ENCODE assay signal across 12 mouse cellular contexts in genomic region chr17:14221893-14222615, GRCm38 (mm10). TPM values are rescaled to one million over a fixed set of nuclear protein-coding genes. Genes with fewer than 3 reads are reported as not detected.
A peak's percentile ranks its signal among the peaks of the same experiment; 100 is the strongest.
DNase-seq lines count a peak whose midpoint lies in the region; ATAC-seq and TF ChIP-seq lines count a peak whose summit lies in the region.
"Had no signal": no experiment of that assay in that cellular context is flagged by ENCODE, and none has a peak within 500 bp of the region (broad histone marks: within the 10 kb centered on the region; RNA-seq: fewer than 3 reads in every experiment).

No protein-coding gene starts in this region.

- peak; percentile 47; the same call in 1 of the 2 replicates for TF ChIP-seq CTCF in brain, embryonic 14.5 days (IDR thresholded peaks at IDR 0.05; ENCODE audit: borderline replicate concordance, extremely low read depth, insufficient read depth, insufficient read length)
- peak; percentile 62 for TF ChIP-seq CTCF in midbrain, postnatal 0 days (IDR thresholded peaks at IDR 0.05)

- no peak overlapping the region for H3K4me3 ChIP-seq in hindbrain, embryonic 11.5 days (ENCODE audit: low read depth, low read length)
- no peak overlapping the region for H3K4me3 ChIP-seq in hindbrain, embryonic 16.5 days (ENCODE audit: low read length)
- H3K4me3 ChIP-seq in midbrain, postnatal 0 days (ENCODE audit: low read depth, low read length): no peak overlapping the region
- H3K4me3 ChIP-seq: heart, embryonic 13.5 days; limb, embryonic 15.5 days; midbrain, embryonic 12.5 days had no signal

- TF ChIP-seq POLR2A in brain, embryonic 14.5 days (IDR thresholded peaks at IDR 0.05; ENCODE audit: borderline replicate concordance, extremely low read depth, insufficient read depth, insufficient read length, poor library complexity, severe bottlenecking): no peak

- peak; percentile 49; the same call in 1 of the 2 replicates for ATAC-seq in hindbrain, embryonic 11.5 days (ENCODE audit: low FRiP score)
- ATAC-seq in hindbrain, embryonic 16.5 days: no peak
- ATAC-seq in midbrain, postnatal 0 days (ENCODE audit: low FRiP score): peak; percentile 60; the same call in 1 of the 2 replicates

- no peak overlapping the region for H3K4me2 ChIP-seq in hindbrain, embryonic 11.5 days (replicated peaks; ENCODE audit: low read depth, low read length)
- H3K4me2 ChIP-seq in hindbrain, embryonic 16.5 days (ENCODE audit: low read length): no peak overlapping the region
- no peak overlapping the region for H3K4me2 ChIP-seq in midbrain, postnatal 0 days (ENCODE audit: low read depth, low read length, poor library complexity, severe bottlenecking)
- H3K4me2 ChIP-seq: heart, embryonic 13.5 days; limb, embryonic 15.5 days; midbrain, embryonic 12.5 days had no signal

- no peaks in the 10 kb centered on the region for H3K27me3 ChIP-seq in hindbrain, embryonic 11.5 days (ENCODE audit: control insufficient read depth, insufficient read depth, low read length)
- no peaks in the 10 kb centered on the region for H3K27me3 ChIP-seq in hindbrain, embryonic 16.5 days (replicated peaks; ENCODE audit: control insufficient read depth, insufficient read depth, low read length)
- H3K27me3 ChIP-seq in midbrain, postnatal 0 days (ENCODE audit: insufficient read depth, low read length): no peaks in the 10 kb centered on the region
- H3K27me3 ChIP-seq: limb, embryonic 15.5 days had no signal

- H3K36me3 ChIP-seq in hindbrain, embryonic 11.5 days (ENCODE audit: control insufficient read depth, insufficient read depth, low read length): no peaks in the 10 kb centered on the region
- H3K36me3 ChIP-seq in hindbrain, embryonic 16.5 days (ENCODE audit: control insufficient read depth, insufficient read depth, low read length): no peaks in the 10 kb centered on the region
- no peaks in the 10 kb centered on the region for H3K36me3 ChIP-seq in midbrain, postnatal 0 days (ENCODE audit: insufficient read depth, low read length)
- H3K36me3 ChIP-seq: heart, embryonic 13.5 days; limb, embryonic 15.5 days; midbrain, embryonic 12.5 days had no signal

- H3K27ac ChIP-seq in hindbrain, embryonic 11.5 days (ENCODE audit: low read depth, low read length): no peak overlapping the region
- no peak overlapping the region for H3K27ac ChIP-seq in hindbrain, embryonic 16.5 days (ENCODE audit: low read depth, low read length)
- no peak overlapping the region for H3K27ac ChIP-seq in midbrain, postnatal 0 days (ENCODE audit: low read depth, low read length)
- H3K27ac ChIP-seq: heart, embryonic 13.5 days; limb, embryonic 15.5 days; midbrain, embryonic 12.5 days had no signal

- H3K4me1 ChIP-seq in hindbrain, embryonic 11.5 days (replicated peaks; ENCODE audit: control insufficient read depth, insufficient read depth, low read length): no peaks in the 10 kb centered on the region
- H3K4me1 ChIP-seq in hindbrain, embryonic 16.5 days (ENCODE audit: control insufficient read depth, insufficient read depth, low read depth, low read length): no peaks in the 10 kb centered on the region
- no peaks in the 10 kb centered on the region for H3K4me1 ChIP-seq in midbrain, postnatal 0 days (ENCODE audit: insufficient read depth, low read length)
- H3K4me1 ChIP-seq: heart, embryonic 13.5 days; limb, embryonic 15.5 days; midbrain, embryonic 12.5 days had no signal

- no peaks in the 10 kb centered on the region for H3K9me3 ChIP-seq in hindbrain, embryonic 11.5 days (ENCODE audit: control insufficient read depth, low read length)
- H3K9me3 ChIP-seq in hindbrain, embryonic 16.5 days (ENCODE audit: control insufficient read depth, low read length): no peaks in the 10 kb centered on the region
- H3K9me3 ChIP-seq in midbrain, postnatal 0 days (ENCODE audit: low read length): no peaks in the 10 kb centered on the region
- H3K9me3 ChIP-seq: heart, embryonic 13.5 days; limb, embryonic 15.5 days; midbrain, embryonic 12.5 days had no signal

- WGBS in hindbrain, embryonic 11.5 days: 29% methylated on average over 11 of the region's 11 CpGs
- WGBS in hindbrain, embryonic 16.5 days: 36% methylated on average over 11 of the region's 11 CpGs
- 23% methylated on average over 11 of the region's 11 CpGs for WGBS in midbrain, postnatal 0 days

- no peak for DNase-seq in hindbrain, embryonic 11.5 days (ENCODE audit: low spot score)
- peak; percentile 27 for DNase-seq in ovary, postnatal 36 days (ENCODE audit: low spot score)
- DNase-seq in ovary, postnatal 14 days (ENCODE audit: low spot score): no peak
- DNase-seq in brain, embryonic 14.5 days (ENCODE audit: low read depth): no peak
- DNase-seq in midbrain, postnatal 0 days (ENCODE audit: low spot score): no peak
- no peak for DNase-seq in right cerebral cortex, postnatal 25 days
- no peak for DNase-seq in spleen, adult 18-20 months

- H3K9ac ChIP-seq in hindbrain, embryonic 11.5 days (ENCODE audit: low read depth, low read length): no peak overlapping the region
- no peak overlapping the region for H3K9ac ChIP-seq in hindbrain, embryonic 16.5 days (ENCODE audit: low read depth, low read length)
- no peak overlapping the region for H3K9ac ChIP-seq in midbrain, postnatal 0 days (replicated peaks; ENCODE audit: low read length, poor library complexity, severe bottlenecking)
- H3K9ac ChIP-seq: heart, embryonic 13.5 days; limb, embryonic 15.5 days; midbrain, embryonic 12.5 days had no signal

RNA-seq across cellular contexts. Expression of gene Dact2, which starts 17.9 kb away (rescaled TPM):
- polyA plus RNA-seq in hindbrain, embryonic 11.5 days (2014; fragmentation: Nextera tagmentation; extraction: Ambion mirVana): 0.25 and 0.86 TPM in 2 replicates
- polyA plus RNA-seq in hindbrain, embryonic 16.5 days (2015; fragmentation: Nextera tagmentation; extraction: Ambion mirVana): 3.1 and 3.7 TPM in 2 replicates
- 2.1 and 2.5 TPM in 2 replicates for polyA plus RNA-seq in brain, embryonic 14.5 days (2012; rRNA removed)
- 19.4 and 19.9 TPM in 2 replicates for total RNA-seq in midbrain, postnatal 0 days (2014; rRNA removed)
- 2.8 TPM in 2 replicates for polyA plus RNA-seq in midbrain, postnatal 0 days (2015; fragmentation: Nextera tagmentation; extraction: Ambion mirVana)
- total RNA-seq: MEL had no signal

RNA-seq across cellular contexts. Expression of gene Smoc2, which starts 57.3 kb away (rescaled TPM):
- polyA plus RNA-seq in hindbrain, embryonic 11.5 days (2014; fragmentation: Nextera tagmentation; extraction: Ambion mirVana): 14.5 and 19.4 TPM in 2 replicates
- 6.8 and 7.8 TPM in 2 replicates for polyA plus RNA-seq in hindbrain, embryonic 16.5 days (2015; fragmentation: Nextera tagmentation; extraction: Ambion mirVana)
- polyA plus RNA-seq in brain, embryonic 14.5 days (2012; rRNA removed): 5.8 and 9.8 TPM in 2 replicates
- 4.5 and 5.3 TPM in 2 replicates for total RNA-seq in midbrain, postnatal 0 days (2014; rRNA removed)
- polyA plus RNA-seq in midbrain, postnatal 0 days (2015; fragmentation: Nextera tagmentation; extraction: Ambion mirVana): 5.2 TPM in 2 replicates
- total RNA-seq: MEL had no signal
